Mouse (Mus musculus) hindbrain, embryonic 14.5 days (tissue): Measurements from ENCODE around the gene AU021092. TPM values are rescaled to one million over a fixed set of nuclear protein-coding genes. Genes with fewer than 3 reads are reported as not detected.

Experiments used
- ATAC-seq: fragments of 200-750 bp; cut with Nextera tagmentation; 2 replicates; pipeline ENCODE4 v1.8.0; 2017; ENCODE audit warnings: moderate number of reproducible peaks, mild to moderate bottlenecking, moderate TSS enrichment, moderate library complexity; ENCODE audit not compliant: low FRiP score
- DNase-seq: peaks from one replicate; pipeline ENCODE4 v3.0.0-alpha.2; 2015; ENCODE audit warnings: low spot score
- H3K27ac ChIP-seq: fragments of 300-500 bp; sonication (generic); 2 replicates; pipeline ENCODE4 v1.5.1; 2014; ENCODE audit warnings: mild to moderate bottlenecking, moderate library complexity
- H3K27me3 ChIP-seq: fragments of 300-500 bp; sonication (generic); 2 replicates; pipeline ENCODE4 v1.6.1; 2014; ENCODE audit warnings: mild to moderate bottlenecking, low read length, mixed read lengths; ENCODE audit not compliant: control insufficient read depth, insufficient read depth
- H3K36me3 ChIP-seq: fragments of 300-500 bp; sonication (generic); replicated peaks from 2 replicates; pipeline ENCODE4 v1.6.1; 2014; ENCODE audit not compliant: control insufficient read depth, insufficient read depth
- H3K4me1 ChIP-seq: fragments of 300-500 bp; sonication (generic); replicated peaks from 2 replicates; pipeline ENCODE4 v1.6.1; 2014; ENCODE audit warnings: antibody characterized with exemption, low read length, mixed read lengths; ENCODE audit not compliant: control insufficient read depth, insufficient read depth
- H3K4me2 ChIP-seq: fragments of 300-500 bp; sonication (generic); replicated peaks from 2 replicates; pipeline ENCODE4 v1.6.1; 2014; ENCODE audit warnings: mild to moderate bottlenecking, moderate library complexity
- H3K4me3 ChIP-seq: fragments of 300-500 bp; sonication (generic); replicated peaks from 2 replicates; pipeline ENCODE4 v1.5.1; 2014; ENCODE audit warnings: mild to moderate bottlenecking, low read length
- H3K9ac ChIP-seq: fragments of 300-500 bp; sonication (generic); 2 replicates; pipeline ENCODE4 v1.6.1; 2014
- H3K9me3 ChIP-seq: fragments of 300-500 bp; sonication (generic); 2 replicates; pipeline ENCODE4 v1.6.1; 2016; ENCODE audit warnings: low read length; ENCODE audit not compliant: control insufficient read depth
- WGBS: fragments of 180-500 bp; shearing (Covaris S2); extraction: QIAGEN DNeasy Blood & Tissue Kit; methylation state at CpG from one replicate; pipeline ENCODE4 v1.1.7; 2014; 5-methylcytosine and 5-hydroxymethylcytosine counted together
- microRNA-seq: library from miRNA; unstranded; fragments of <30 nt; microRNA quantifications from one replicate; pipeline ENCODE4, GENCODE M21; 2016
- polyA plus RNA-seq: library from polyadenylated mRNA; unstranded; fragments of >200 nt; fragmentation: Nextera tagmentation; extraction: Ambion mirVana; gene quantifications from 2 replicates; pipeline ENCODE4 v1.2.1, GENCODE M21; 2014

AU021092 gene
- polyA plus RNA-seq, 1 experiment from 2014 or later, result 17.2 TPM

DNA sequence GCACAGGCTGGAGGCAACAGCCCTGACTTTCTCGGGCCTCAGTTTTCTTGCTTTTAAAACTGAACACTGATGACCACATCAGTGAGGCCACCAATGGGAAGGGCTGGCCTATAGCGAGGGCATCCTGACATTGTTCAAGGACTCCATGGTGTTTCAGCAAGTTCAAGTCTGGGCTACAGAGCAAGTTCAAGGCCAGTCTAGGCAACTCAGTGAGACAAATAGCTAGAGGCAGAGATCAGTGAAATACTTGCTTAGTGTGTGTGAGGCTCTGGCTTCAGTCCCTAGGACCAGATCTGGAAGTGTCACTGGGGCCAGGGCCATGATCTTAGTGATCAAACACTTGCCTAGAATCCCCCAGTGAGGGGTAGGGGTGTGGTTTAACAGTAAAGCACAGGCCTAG, 54.1 kb downstream of the AU021092 start:
- H3K9ac ChIP-seq, result no peak overlapping the region
- no peak overlapping the region for H3K4me2 ChIP-seq
- no peaks in the 10 kb centered on the region for H3K36me3 ChIP-seq
- no peak overlapping the region for H3K27ac ChIP-seq
- H3K27me3 ChIP-seq, result no peaks in the 10 kb centered on the region
- no peak for DNase-seq
- no peak overlapping the region for H3K4me3 ChIP-seq
- ATAC-seq, result no peak
- H3K9me3 ChIP-seq, result no peaks in the 10 kb centered on the region
- WGBS, result 91% methylated on average over 2 of the region's 2 CpGs
- no peaks in the 10 kb centered on the region for H3K4me1 ChIP-seq

- H3K9ac ChIP-seq, result no peak overlapping the region
- no peaks in the 10 kb centered on the region for H3K36me3 ChIP-seq
- no peaks in the 10 kb centered on the region for H3K27me3 ChIP-seq
- no peak overlapping the region for H3K4me3 ChIP-seq
- WGBS, result 68% methylated on average over 6 of the region's 6 CpGs
- no peak overlapping the region for H3K4me2 ChIP-seq
- ATAC-seq, result no peak
- DNase-seq, result no peak
- H3K4me1 ChIP-seq, result no peaks in the 10 kb centered on the region
- no peaks in the 10 kb centered on the region for H3K9me3 ChIP-seq
- H3K27ac ChIP-seq, result no peak overlapping the region
These were observed 57.8 kb downstream of the AU021092 start for GRCm38 (mm10) chr16:5164327-5164726.

Small RNA genes within 50 kb of the gene (microRNA-seq; reads per million reads assigned to microRNA genes)
- gene Gm23689 (not detected), gene Gm26095 (not detected), gene Mir6364 (not detected)

Other genes starting within 250 kb of the AU021092 start
- not detected in 2 replicates for gene Sept12, start 224.4 kb downstream of the AU021092 start, polyA plus RNA-seq
- 4.2 and 4.7 TPM in 2 replicates for gene Smim22, start 215.0 kb downstream of the AU021092 start, polyA plus RNA-seq
- 147 and 154 TPM in 2 replicates for gene Rogdi, start 208.7 kb downstream of the AU021092 start, polyA plus RNA-seq
- gene Glyr1, start 172.4 kb downstream of the AU021092 start, polyA plus RNA-seq, result 120 and 144 TPM in 2 replicates
- gene Ubn1, start 172.2 kb downstream of the AU021092 start, polyA plus RNA-seq, result 14.4 and 14.9 TPM in 2 replicates
- gene Ppl, start 89.9 kb downstream of the AU021092 start, polyA plus RNA-seq, result 0.09 and 0.29 TPM in 2 replicates
- gene Sec14l5, start 75.2 kb downstream of the AU021092 start, polyA plus RNA-seq, result 0.35 and 0.48 TPM in 2 replicates
- gene Nagpa, start 18.3 kb downstream of the AU021092 start, polyA plus RNA-seq, result 11.9 TPM in 2 replicates
- 38.4 and 38.9 TPM in 2 replicates for gene Alg1, start 11.3 kb upstream of the AU021092 start, polyA plus RNA-seq
- gene Eef2kmt, start 33.7 kb upstream of the AU021092 start, polyA plus RNA-seq, result 7.1 and 10.7 TPM in 2 replicates